Mouse (Mus musculus) testis, adult 2 months (tissue): ENCODE measurements around the gene Zdhhc13.

ENCODE experiments used
- CTCF ChIP-seq: fragments of 200-500 bp; IDR thresholded peaks from 2 replicates; pipeline ENCODE4 v1.5.1; 2012; ENCODE audit warnings: low read depth, mild to moderate bottlenecking, inconsistent platforms, low read length, moderate library complexity; ENCODE audit not compliant: control insufficient read depth, insufficient read depth, insufficient replicate concordance
- POLR2A ChIP-seq: fragments of 200-500 bp; IDR thresholded peaks from 2 replicates; pipeline ENCODE4 v1.6.1; 2012; ENCODE audit warnings: low read depth, mild to moderate bottlenecking, inconsistent platforms, low read length, moderate library complexity; ENCODE audit not compliant: control insufficient read depth

DNA sequence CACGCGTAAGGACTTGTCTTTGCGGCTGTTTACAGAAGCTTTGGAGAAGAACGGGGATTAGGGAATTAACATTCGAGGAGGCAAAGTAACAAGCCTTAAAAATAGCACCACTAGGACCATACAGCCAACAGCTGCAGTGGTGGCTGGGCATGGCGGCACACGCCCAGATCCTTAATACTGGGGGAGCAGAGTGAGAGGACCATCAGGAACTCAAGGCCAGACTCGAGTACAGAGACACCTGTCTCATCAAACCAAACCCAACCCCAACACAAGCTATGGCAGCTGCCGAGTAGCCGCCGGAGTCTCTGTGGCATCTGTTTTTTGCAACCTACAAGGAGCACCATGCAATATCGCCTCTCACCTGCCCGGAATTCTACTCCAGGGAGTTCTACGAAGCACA, 86.3 kb downstream of the Zdhhc13 start:
- no peak for TF ChIP-seq CTCF
- no peak for TF ChIP-seq POLR2A
